Mouse (Mus musculus) myocyte (in vitro differentiated cells): ENCODE data around the gene Gck.

Experiments used
- MAX ChIP-seq: IDR thresholded peaks from one replicate; pipeline ENCODE4 v1.6.1; 2011; ENCODE audit warnings: low read depth, mild to moderate bottlenecking, control low read depth
- POLR2A ChIP-seq: IDR thresholded peaks from one replicate; pipeline ENCODE4 v1.6.1; 2011; ENCODE audit warnings: low read depth, mild to moderate bottlenecking, control low read depth, moderate library complexity; ENCODE audit not compliant: insufficient read length
- TCF12 ChIP-seq: IDR thresholded peaks from one replicate; pipeline ENCODE4 v1.6.1; 2011; ENCODE audit warnings: mild to moderate bottlenecking, control low read depth; ENCODE audit not compliant: poor library complexity, insufficient read depth, severe bottlenecking

GRCm38 (mm10) chr11:5976106-5976505, 26.2 kb upstream of the Gck start:
- TF ChIP-seq POLR2A (no peak), MAX (no peak), TCF12 (no peak)
